Mouse (Mus musculus): ENCODE results near the gene Pik3cd. TPM values are rescaled to one million over a fixed set of nuclear protein-coding genes. Genes with fewer than 3 reads are reported as not detected.
"Not testable (repeated sequence)": the region's sequence is repeated elsewhere in the genome, so short reads cannot be mapped to it uniquely, and the experiment has no call there.

Gene Pik3cd
- polyA plus RNA-seq, 1 experiment from 2014 or later: 4.8 TPM

DNA sequence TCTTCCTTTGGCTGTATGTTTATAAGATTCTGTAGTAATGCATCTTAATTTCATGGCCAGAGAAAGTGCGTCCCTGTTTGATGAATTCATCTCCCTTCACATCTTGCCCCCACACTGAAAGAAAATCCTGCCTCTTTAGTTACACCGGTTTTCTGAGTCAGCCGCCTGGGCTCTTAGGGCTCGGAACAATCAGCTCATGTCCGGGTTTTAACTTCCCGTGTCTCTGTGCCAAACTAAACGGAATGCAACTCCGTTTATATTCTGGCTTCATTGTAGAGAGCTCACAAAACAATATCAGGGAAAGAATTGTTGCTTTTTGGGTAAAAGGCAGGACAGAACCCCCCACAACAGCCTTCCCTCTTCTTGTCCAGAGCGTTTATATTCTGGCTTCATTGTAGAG is 73.6 kb downstream of the Pik3cd start:
- Histone ChIP-seq H3K9me3 (ENCODE audit: control insufficient read depth, low read length) (no peaks in the 10 kb centered on the region), H3K4me1 (ENCODE audit: control insufficient read depth, insufficient read depth, low read length) (no peaks in the 10 kb centered on the region), H3K27me3 (replicated peaks; ENCODE audit: control insufficient read depth, insufficient read depth, low read length) (no peaks in the 10 kb centered on the region), H3K27ac (ENCODE audit: low read length) (no peak overlapping the region), H3K4me2 (ENCODE audit: low read depth, low read length) (no peak overlapping the region), H3K4me3 (ENCODE audit: low read length) (no peak overlapping the region), H3K36me3 (ENCODE audit: control insufficient read depth, insufficient read depth, low read length) (peaks cover 10% of the 10 kb centered on the region; the same call in 1 of the 2 replicates), H3K9ac (ENCODE audit: low read depth, low read length) (no peak overlapping the region)
- ATAC-seq: no peak
- WGBS: 60% methylated on average over 9 of the region's 9 CpGs

DNA sequence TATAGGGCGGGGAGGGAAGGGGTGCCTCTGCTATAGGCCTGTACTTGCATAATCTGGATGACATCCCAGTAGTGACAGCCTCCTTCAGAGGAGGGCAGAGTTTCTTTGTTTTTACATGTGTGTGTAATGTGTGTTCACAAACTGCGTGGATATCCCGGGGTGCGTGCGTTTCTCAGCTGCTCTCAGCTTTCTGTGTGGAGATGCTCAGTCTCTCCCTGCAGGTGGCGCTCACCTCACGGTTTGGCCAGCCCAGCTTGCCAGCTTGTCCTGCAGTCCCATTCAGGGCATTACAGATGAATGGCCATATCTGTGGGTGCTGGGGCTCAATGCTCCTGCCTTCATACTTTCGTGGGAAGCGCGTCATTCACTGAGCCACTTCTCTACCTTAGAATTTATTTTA is 74.0 kb downstream of the Pik3cd start:
- no peak for ATAC-seq
- no peak overlapping the region for H3K9ac ChIP-seq (ENCODE audit: low read depth, low read length)
- 76% methylated on average over 10 of the region's 10 CpGs for WGBS
- no peak overlapping the region for H3K27ac ChIP-seq (ENCODE audit: low read length)
- H3K36me3 ChIP-seq (ENCODE audit: control insufficient read depth, insufficient read depth, low read length): peaks cover 10% of the 10 kb centered on the region; the same call in 1 of the 2 replicates
- H3K4me1 ChIP-seq (ENCODE audit: control insufficient read depth, insufficient read depth, low read length): no peaks in the 10 kb centered on the region
- no peaks in the 10 kb centered on the region for H3K9me3 ChIP-seq (ENCODE audit: control insufficient read depth, low read length)
- no peak overlapping the region for H3K4me2 ChIP-seq (ENCODE audit: low read depth, low read length)
- H3K27me3 ChIP-seq (replicated peaks; ENCODE audit: control insufficient read depth, insufficient read depth, low read length): no peaks in the 10 kb centered on the region
- H3K4me3 ChIP-seq (ENCODE audit: low read length): no peak overlapping the region

DNA sequence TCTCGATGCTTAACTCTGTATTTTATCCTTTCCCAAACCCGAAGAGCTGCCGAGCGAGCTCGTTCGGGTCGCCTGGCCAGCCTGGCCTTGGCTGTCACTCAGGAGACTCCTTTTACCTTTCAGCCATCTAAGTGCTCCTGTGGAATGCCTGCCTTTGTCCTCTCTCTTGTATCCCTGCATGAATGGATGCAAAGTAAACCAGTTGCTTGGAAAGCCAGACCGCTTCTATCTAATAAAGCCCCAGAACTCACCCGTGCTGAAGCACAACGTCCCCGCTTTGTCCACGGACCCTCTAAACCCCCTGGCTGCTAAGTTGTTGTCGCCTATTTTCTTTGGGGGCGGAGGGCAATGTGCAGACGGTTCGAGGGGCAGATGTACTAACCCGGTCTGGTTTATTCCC is 75.6 kb downstream of the Pik3cd start:
- H3K9me3 ChIP-seq (ENCODE audit: control insufficient read depth, low read length): no peaks in the 10 kb centered on the region
- no peaks in the 10 kb centered on the region for H3K27me3 ChIP-seq (replicated peaks; ENCODE audit: control insufficient read depth, insufficient read depth, low read length)
- no peak overlapping the region for H3K9ac ChIP-seq (ENCODE audit: low read depth, low read length)
- no peak overlapping the region for H3K4me3 ChIP-seq (ENCODE audit: low read length)
- no peak for ATAC-seq
- 86% methylated on average over 17 of the region's 17 CpGs for WGBS
- no peaks in the 10 kb centered on the region for H3K4me1 ChIP-seq (ENCODE audit: control insufficient read depth, insufficient read depth, low read length)
- H3K4me2 ChIP-seq (ENCODE audit: low read depth, low read length): no peak overlapping the region
- no peak overlapping the region for H3K27ac ChIP-seq (ENCODE audit: low read length)
- H3K36me3 ChIP-seq (ENCODE audit: control insufficient read depth, insufficient read depth, low read length): peaks cover 4% of the 10 kb centered on the region; the same call in 1 of the 2 replicates

DNA sequence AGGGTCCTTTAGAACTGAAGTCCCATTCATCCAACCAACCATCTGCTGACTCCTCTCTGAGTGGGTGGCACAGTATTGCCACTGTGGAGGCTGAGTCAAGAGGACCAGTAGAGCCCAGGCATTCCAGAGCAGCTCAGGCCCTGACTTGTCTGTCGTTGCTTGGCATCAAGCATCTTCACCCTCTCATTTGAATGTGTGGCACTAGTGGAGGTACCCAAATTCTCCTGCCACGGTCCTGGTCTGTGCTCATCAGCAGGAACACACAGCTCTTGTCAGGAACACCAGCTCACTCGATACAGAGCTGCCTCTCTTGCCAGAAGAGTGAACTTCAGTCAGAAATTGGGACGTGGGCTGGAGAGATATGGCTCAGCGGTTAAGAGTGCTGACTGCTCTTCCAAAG is 78.7 kb downstream of the Pik3cd start:
- Histone ChIP-seq H3K27me3 (replicated peaks; ENCODE audit: control insufficient read depth, insufficient read depth, low read length) (no peaks in the 10 kb centered on the region), H3K4me3 (ENCODE audit: low read length) (no peak overlapping the region), H3K36me3 (ENCODE audit: control insufficient read depth, insufficient read depth, low read length) (no peaks in the 10 kb centered on the region), H3K27ac (ENCODE audit: low read length) (no peak overlapping the region), H3K4me2 (ENCODE audit: low read depth, low read length) (no peak overlapping the region), H3K4me1 (ENCODE audit: control insufficient read depth, insufficient read depth, low read length) (no peaks in the 10 kb centered on the region), H3K9me3 (ENCODE audit: control insufficient read depth, low read length) (no peaks in the 10 kb centered on the region), H3K9ac (ENCODE audit: low read depth, low read length) (no peak overlapping the region)
- whole genome bisulfite sequencing: 91% methylated on average over 5 of the region's 5 CpGs
- no peak for ATAC-seq

DNA sequence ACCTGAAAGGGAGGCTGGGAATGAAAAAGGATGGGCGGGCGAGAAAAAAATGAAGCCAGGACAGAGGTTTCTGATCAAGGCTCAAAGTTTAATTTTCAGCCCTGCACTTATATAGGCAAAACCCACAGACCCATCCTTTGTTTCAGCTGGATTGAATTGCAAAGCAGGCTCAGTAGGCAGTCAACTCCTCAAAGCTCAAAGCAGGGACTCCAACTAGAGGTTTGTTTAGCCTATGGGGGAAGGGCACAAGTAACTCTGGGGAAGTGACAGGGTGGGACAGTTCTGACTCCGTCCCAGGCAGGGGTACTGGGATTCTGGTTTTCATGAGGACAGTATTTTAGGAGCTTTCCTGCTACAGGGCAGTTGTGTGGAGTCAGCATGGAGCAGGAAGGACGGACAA is 81.1 kb downstream of the Pik3cd start:
- H3K4me1 ChIP-seq (ENCODE audit: control insufficient read depth, insufficient read depth, low read length): no peaks in the 10 kb centered on the region
- no peak overlapping the region for H3K4me2 ChIP-seq (ENCODE audit: low read depth, low read length)
- no peaks in the 10 kb centered on the region for H3K36me3 ChIP-seq (ENCODE audit: control insufficient read depth, insufficient read depth, low read length)
- no peaks in the 10 kb centered on the region for H3K27me3 ChIP-seq (replicated peaks; ENCODE audit: control insufficient read depth, insufficient read depth, low read length)
- H3K9me3 ChIP-seq (ENCODE audit: control insufficient read depth, low read length): no peaks in the 10 kb centered on the region
- no peak overlapping the region for H3K4me3 ChIP-seq (ENCODE audit: low read length)
- 72% methylated on average over 4 of the region's 4 CpGs for WGBS
- H3K9ac ChIP-seq (ENCODE audit: low read depth, low read length): no peak overlapping the region
- ATAC-seq: no peak
- no peak overlapping the region for H3K27ac ChIP-seq (ENCODE audit: low read length)

DNA sequence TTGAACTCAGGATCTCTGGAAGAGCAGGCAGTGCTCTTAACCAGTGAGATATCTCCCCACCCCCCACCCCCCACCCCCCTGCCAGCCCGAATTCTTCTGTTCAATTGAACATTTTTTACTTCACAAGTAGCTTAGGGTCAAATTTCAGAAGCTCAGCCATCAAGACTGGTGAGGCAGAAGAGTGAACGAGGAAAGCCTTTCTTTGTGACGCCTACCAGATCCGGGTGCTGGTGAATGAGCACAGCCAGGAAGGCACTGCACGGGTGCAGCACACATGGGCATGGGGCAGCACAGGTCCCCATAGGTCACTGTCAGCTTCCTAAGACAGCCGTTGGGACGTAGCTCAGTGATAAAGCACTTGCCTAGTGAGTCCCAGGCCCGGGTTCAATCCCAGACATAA is 82.4 kb downstream of the Pik3cd start:
- no peaks in the 10 kb centered on the region for H3K9me3 ChIP-seq (ENCODE audit: control insufficient read depth, low read length)
- no peaks in the 10 kb centered on the region for H3K27me3 ChIP-seq (replicated peaks; ENCODE audit: control insufficient read depth, insufficient read depth, low read length)
- no peak overlapping the region for H3K9ac ChIP-seq (ENCODE audit: low read depth, low read length)
- H3K4me2 ChIP-seq (ENCODE audit: low read depth, low read length): no peak overlapping the region
- no peaks in the 10 kb centered on the region for H3K4me1 ChIP-seq (ENCODE audit: control insufficient read depth, insufficient read depth, low read length)
- no peak for ATAC-seq
- H3K36me3 ChIP-seq (ENCODE audit: control insufficient read depth, insufficient read depth, low read length): peaks cover under 1% of the 10 kb centered on the region; the same call in 1 of the 2 replicates
- no peak overlapping the region for H3K4me3 ChIP-seq (ENCODE audit: low read length)
- no peak overlapping the region for H3K27ac ChIP-seq (ENCODE audit: low read length)
- 43% methylated on average over 8 of the region's 8 CpGs for WGBS

DNA sequence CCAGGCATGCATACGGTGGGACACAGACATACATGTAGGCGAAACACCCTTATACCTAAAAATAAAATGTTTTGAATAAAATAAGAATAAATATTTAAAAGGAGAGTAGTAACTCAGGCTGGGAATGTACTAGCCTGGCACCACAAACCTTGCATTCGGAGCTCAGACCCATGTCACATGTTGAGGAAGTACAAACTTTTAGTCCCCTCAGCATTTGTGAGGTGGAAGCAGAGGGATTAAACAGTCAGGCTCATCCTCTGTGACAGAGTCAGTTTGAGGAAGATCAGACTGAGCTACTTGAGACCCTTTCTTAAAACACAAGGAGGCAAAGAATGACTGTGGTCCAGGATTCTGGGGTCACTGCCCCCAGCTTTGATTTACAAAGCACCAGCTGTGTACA is 85.4 kb downstream of the Pik3cd start:
- H3K9ac ChIP-seq (ENCODE audit: low read depth, low read length); H3K4me1 ChIP-seq (ENCODE audit: control insufficient read depth, insufficient read depth, low read length); ATAC-seq; H3K36me3 ChIP-seq (ENCODE audit: control insufficient read depth, insufficient read depth, low read length); H3K9me3 ChIP-seq (ENCODE audit: control insufficient read depth, low read length); H3K27ac ChIP-seq (ENCODE audit: low read length); H3K4me3 ChIP-seq (ENCODE audit: low read length); H3K27me3 ChIP-seq (replicated peaks; ENCODE audit: control insufficient read depth, insufficient read depth, low read length); H3K4me2 ChIP-seq (ENCODE audit: low read depth, low read length): not testable (repeated sequence)
- 94% methylated on average over 3 of the region's 3 CpGs for WGBS

DNA sequence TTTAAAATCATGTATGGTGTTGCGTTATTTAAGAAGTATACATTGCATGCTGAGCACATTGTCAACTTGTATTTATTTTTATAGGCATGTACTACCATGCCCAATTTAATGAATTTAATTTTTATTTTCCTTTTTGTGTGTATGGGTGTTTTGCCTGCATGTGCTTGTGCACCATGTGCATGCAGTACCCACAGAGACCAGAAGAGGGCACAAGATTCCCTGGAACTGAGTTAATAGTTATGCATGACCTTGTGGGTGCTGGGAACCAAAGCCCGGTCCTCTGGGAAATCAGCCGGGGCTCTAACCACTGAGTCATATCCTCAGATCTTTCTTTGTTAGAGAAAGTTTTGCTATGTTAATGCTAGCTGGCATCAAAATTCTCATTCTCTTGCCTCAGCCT is 87.5 kb downstream of the Pik3cd start:
- Histone ChIP-seq H3K27ac (ENCODE audit: low read length) (no peak overlapping the region), H3K4me2 (ENCODE audit: low read depth, low read length) (no peak overlapping the region), H3K4me1 (ENCODE audit: control insufficient read depth, insufficient read depth, low read length) (no peaks in the 10 kb centered on the region), H3K9me3 (ENCODE audit: control insufficient read depth, low read length) (no peaks in the 10 kb centered on the region), H3K36me3 (ENCODE audit: control insufficient read depth, insufficient read depth, low read length) (peaks cover 5% of the 10 kb centered on the region), H3K27me3 (replicated peaks; ENCODE audit: control insufficient read depth, insufficient read depth, low read length) (no peaks in the 10 kb centered on the region), H3K9ac (ENCODE audit: low read depth, low read length) (no peak overlapping the region), H3K4me3 (ENCODE audit: low read length) (no peak overlapping the region)
- ATAC-seq: no peak
- WGBS: 98% methylated on average over 3 of the region's 3 CpGs

DNA sequence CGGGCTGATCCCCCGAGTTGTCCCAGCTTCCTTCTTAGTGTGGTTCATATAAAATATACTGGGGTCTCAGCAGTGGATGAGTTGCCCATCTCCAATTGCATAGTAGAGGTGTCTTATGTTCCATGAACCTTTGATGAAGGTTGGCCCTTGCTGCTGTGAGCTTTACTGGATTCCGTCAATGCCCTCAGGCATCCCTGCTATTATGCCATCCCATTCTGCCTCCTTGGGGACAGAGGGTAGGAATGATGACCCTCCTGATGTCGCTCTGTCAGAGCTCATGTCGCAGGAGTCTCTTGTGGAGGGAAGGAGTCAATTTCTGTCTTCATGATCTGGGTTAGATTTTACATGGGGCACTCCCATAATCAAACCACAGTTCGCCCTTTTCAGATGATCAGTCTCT is 88.9 kb downstream of the Pik3cd start:
- not testable (repeated sequence) for H3K4me3 ChIP-seq (ENCODE audit: low read length); ATAC-seq; H3K27ac ChIP-seq (ENCODE audit: low read length); H3K27me3 ChIP-seq (replicated peaks; ENCODE audit: control insufficient read depth, insufficient read depth, low read length); H3K4me1 ChIP-seq (ENCODE audit: control insufficient read depth, insufficient read depth, low read length); H3K9me3 ChIP-seq (ENCODE audit: control insufficient read depth, low read length); H3K9ac ChIP-seq (ENCODE audit: low read depth, low read length); H3K36me3 ChIP-seq (ENCODE audit: control insufficient read depth, insufficient read depth, low read length); H3K4me2 ChIP-seq (ENCODE audit: low read depth, low read length)
- WGBS: 78% methylated on average over 6 of the region's 6 CpGs

DNA sequence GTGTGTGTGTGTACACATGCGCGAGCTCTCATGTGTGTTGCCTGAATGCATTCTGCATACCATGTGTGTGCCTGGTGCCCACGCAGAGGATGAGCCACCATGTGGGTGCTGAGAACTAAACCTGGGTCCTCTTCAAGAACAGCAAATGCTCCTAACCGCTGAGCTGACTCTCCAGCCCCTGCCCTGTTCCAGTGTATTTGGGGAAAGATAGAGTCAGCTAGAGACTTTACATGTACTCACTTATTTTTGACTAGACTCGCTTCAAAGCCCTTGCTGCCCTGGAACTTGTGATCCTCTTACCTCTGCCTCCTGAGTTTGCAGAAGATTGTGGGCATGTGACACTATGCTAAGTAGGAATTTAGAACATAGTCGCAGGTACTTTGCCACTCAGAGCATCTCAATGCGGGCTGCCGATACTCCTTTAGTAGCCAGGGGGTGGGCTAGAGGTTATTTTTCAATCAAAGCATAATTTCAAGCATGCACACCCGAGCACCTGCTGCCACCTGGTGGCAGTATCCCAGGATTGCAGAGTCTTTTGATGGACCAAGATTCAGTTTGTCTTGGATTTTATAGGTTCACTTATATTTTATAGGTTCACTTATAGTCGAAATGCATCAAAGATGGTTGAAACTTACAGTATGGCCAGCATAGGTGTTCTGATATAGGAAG is 90.9 kb downstream of the Pik3cd start:
- no peak overlapping the region for H3K9ac ChIP-seq (ENCODE audit: low read depth, low read length)
- no peak for ATAC-seq
- peaks cover 5% of the 10 kb centered on the region for H3K36me3 ChIP-seq (ENCODE audit: control insufficient read depth, insufficient read depth, low read length)
- WGBS: 49% methylated on average over 10 of the region's 10 CpGs
- H3K27me3 ChIP-seq (replicated peaks; ENCODE audit: control insufficient read depth, insufficient read depth, low read length): no peaks in the 10 kb centered on the region
- no peak overlapping the region for H3K4me2 ChIP-seq (ENCODE audit: low read depth, low read length)
- peaks cover 8% of the 10 kb centered on the region for H3K4me1 ChIP-seq (ENCODE audit: control insufficient read depth, insufficient read depth, low read length)
- H3K9me3 ChIP-seq (ENCODE audit: control insufficient read depth, low read length): no peaks in the 10 kb centered on the region
- no peak overlapping the region for H3K27ac ChIP-seq (ENCODE audit: low read length)
- no peak overlapping the region for H3K4me3 ChIP-seq (ENCODE audit: low read length)

Data from intestine, embryonic 16.5 days (tissue).